Mouse (Mus musculus) thymus, adult 2 months (tissue): ENCODE results near the gene Mylk. TPM values are rescaled to one million over a fixed set of nuclear protein-coding genes. Genes with fewer than 3 reads are reported as not detected.

ENCODE experiments used
- DNase-seq: peaks from one replicate; pipeline ENCODE4 v3.0.0; 2021
- H3K27ac ChIP-seq: fragments of 200-500 bp; 2 replicates; pipeline ENCODE4 v1.5.1; 2012; ENCODE audit warnings: low read length, control low read depth; ENCODE audit not compliant: control insufficient read depth, insufficient read depth
- H3K27me3 ChIP-seq: fragments of 200-500 bp; 2 replicates; pipeline ENCODE4 v1.6.1; 2012; ENCODE audit warnings: mild to moderate bottlenecking, low read length, moderate library complexity, mixed read lengths; ENCODE audit not compliant: control insufficient read depth, insufficient read depth
- H3K36me3 ChIP-seq: fragments of 200-500 bp; 2 replicates; pipeline ENCODE4 v1.6.1; 2012; ENCODE audit warnings: mild to moderate bottlenecking, low read length, moderate library complexity; ENCODE audit not compliant: control insufficient read depth, insufficient read depth
- H3K4me1 ChIP-seq: fragments of 200-500 bp; replicated peaks from 2 replicates; pipeline ENCODE4 v1.6.1; 2012; ENCODE audit warnings: low read length; ENCODE audit not compliant: control insufficient read depth, insufficient read depth
- H3K4me3 ChIP-seq: fragments of 200-500 bp; 2 replicates; pipeline ENCODE4 v1.5.1; 2012; ENCODE audit warnings: mild to moderate bottlenecking, low read length, control low read depth, moderate library complexity; ENCODE audit not compliant: control insufficient read depth, insufficient read depth
- CTCF ChIP-seq: fragments of 200-500 bp; IDR thresholded peaks from 2 replicates; pipeline ENCODE4 v1.5.1; 2012; ENCODE audit warnings: mild to moderate bottlenecking, control low read depth, low read length, moderate library complexity, borderline replicate concordance; ENCODE audit not compliant: control insufficient read depth, poor library complexity, insufficient read depth; ENCODE audit errors: extremely low read depth
- POLR2A ChIP-seq: fragments of 200-500 bp; IDR thresholded peaks from 2 replicates; pipeline ENCODE4 v1.6.1; 2012; ENCODE audit warnings: mild to moderate bottlenecking, low read length, control low read depth, moderate library complexity; ENCODE audit not compliant: control insufficient read depth, poor library complexity, insufficient read depth; ENCODE audit errors: extremely low read depth
- WGBS: fragments of 180-500 bp; shearing (Covaris S2); methylation state at CpG from one replicate; pipeline ENCODE4 v1.1.7; 2018; 5-methylcytosine and 5-hydroxymethylcytosine counted together
- polyA plus RNA-seq: library from polyadenylated mRNA; depleted of rRNA; stranded (reverse); fragments of >200 nt; gene quantifications from 2 replicates; pipeline ENCODE4 v1.2.3, GENCODE M21; 2012

Mylk gene
- polyA plus RNA-seq, 1 experiment: 7.2 TPM

DNA sequence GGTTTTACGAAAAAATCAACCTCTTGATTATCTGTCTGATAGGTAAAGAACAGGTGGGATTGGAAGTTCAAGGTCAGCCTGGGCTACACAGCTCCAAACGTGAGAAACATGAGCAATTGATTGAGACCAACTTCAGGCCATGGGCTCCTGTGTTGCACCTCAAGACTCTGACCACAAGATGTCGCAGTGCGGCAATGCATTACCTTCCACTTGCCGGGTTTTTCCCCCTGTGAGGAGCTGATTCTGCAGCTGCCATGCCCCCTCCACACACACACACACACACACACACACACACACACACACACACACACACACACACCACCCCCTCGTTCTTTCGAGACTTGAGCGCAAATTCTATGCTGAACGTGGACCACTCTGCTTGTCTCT lies 157.3 kb downstream of the Mylk start:
- TF ChIP-seq POLR2A: no peak
- TF ChIP-seq CTCF: peak; percentile 59; the same call in 1 of the 2 replicates
- DNase-seq: peak; percentile 50
- Histone ChIP-seq H3K27ac (no peak overlapping the region), H3K4me1 (no peaks in the 10 kb centered on the region), H3K36me3 (no peaks in the 10 kb centered on the region), H3K4me3 (no peak overlapping the region), H3K27me3 (no peaks in the 10 kb centered on the region)
- 20% methylated on average over 9 of the region's 9 CpGs for WGBS

DNA sequence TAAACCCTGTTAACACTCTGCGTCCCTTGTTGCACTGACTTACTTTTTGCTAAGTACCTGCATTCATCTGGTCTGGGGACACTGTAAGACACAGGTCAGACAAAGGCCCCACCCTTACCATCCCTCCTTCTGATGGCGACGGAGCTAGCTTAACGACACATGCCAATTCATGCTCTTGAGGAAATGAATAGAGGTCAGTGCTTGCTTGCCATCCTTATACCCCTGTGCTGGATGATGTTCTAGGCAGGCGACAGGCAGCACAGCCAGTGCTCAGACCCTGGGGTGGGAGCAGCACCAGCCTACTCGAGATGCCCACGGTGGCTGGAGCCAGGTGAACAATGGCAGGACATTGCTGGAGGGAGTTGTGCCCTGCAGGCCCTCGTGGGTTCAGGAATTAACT lies 157.8 kb downstream of the Mylk start:
- H3K27ac ChIP-seq: no peak overlapping the region
- H3K4me1 ChIP-seq: no peaks in the 10 kb centered on the region
- TF ChIP-seq CTCF: no peak
- TF ChIP-seq POLR2A: no peak
- no peaks in the 10 kb centered on the region for H3K36me3 ChIP-seq
- H3K4me3 ChIP-seq: no peak overlapping the region
- 87% methylated on average over 8 of the region's 8 CpGs for WGBS
- H3K27me3 ChIP-seq: no peaks in the 10 kb centered on the region
- DNase-seq: no peak

GRCm38 (mm10) chr16:34904876-34905275 lies 159.9 kb downstream of the Mylk start:
- H3K4me1 ChIP-seq: no peaks in the 10 kb centered on the region
- H3K27ac ChIP-seq: no peak overlapping the region
- TF ChIP-seq POLR2A (no peak), CTCF (no peak)
- H3K4me3 ChIP-seq: no peak overlapping the region
- DNase-seq: no peak
- H3K36me3 ChIP-seq: no peaks in the 10 kb centered on the region
- WGBS: 98% methylated on average over 4 of the region's 4 CpGs
- no peaks in the 10 kb centered on the region for H3K27me3 ChIP-seq

GRCm38 (mm10) chr16:34909437-34909836 lies 164.4 kb downstream of the Mylk start:
- WGBS: 86% methylated on average over 6 of the region's 6 CpGs
- TF ChIP-seq POLR2A (no peak), CTCF (no peak)
- Histone ChIP-seq H3K36me3 (no peaks in the 10 kb centered on the region), H3K27ac (no peak overlapping the region), H3K4me3 (no peak overlapping the region), H3K4me1 (no peaks in the 10 kb centered on the region), H3K27me3 (no peaks in the 10 kb centered on the region)
- no peak for DNase-seq

GRCm38 (mm10) chr16:34917373-34917900 lies 172.4 kb downstream of the Mylk start:
- no peak for DNase-seq
- H3K4me3 ChIP-seq: no peak overlapping the region
- no peak overlapping the region for H3K27ac ChIP-seq
- no peaks in the 10 kb centered on the region for H3K4me1 ChIP-seq
- WGBS: 93% methylated on average over 4 of the region's 4 CpGs
- no peak for TF ChIP-seq CTCF
- TF ChIP-seq POLR2A: no peak
- no peaks in the 10 kb centered on the region for H3K27me3 ChIP-seq
- H3K36me3 ChIP-seq: no peaks in the 10 kb centered on the region

DNA sequence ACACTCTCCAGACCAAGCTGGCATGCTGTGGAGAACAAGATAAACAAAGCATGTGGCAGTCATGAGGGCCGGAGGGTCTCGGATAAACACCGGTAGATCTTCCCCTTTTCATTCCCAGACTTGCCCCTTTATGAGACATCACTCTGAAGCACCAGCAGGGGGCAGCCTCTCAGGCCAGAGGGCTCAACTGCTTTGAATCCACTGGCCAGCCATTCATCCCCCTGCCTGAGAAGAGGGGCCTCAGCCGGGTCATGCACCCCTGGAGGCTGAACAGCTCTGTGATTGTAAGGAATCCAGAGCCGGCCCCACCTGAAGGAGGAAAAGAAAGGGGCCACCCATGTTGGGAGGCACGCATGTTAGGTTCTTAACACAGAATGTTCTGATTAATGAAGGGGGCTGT lies 175.2 kb downstream of the Mylk start:
- H3K27ac ChIP-seq: no peak overlapping the region
- no peaks in the 10 kb centered on the region for H3K27me3 ChIP-seq
- peak; percentile 70 for TF ChIP-seq CTCF
- no peak for TF ChIP-seq POLR2A
- peak; percentile 4 for DNase-seq
- 46% methylated on average over 6 of the region's 6 CpGs for WGBS
- H3K4me1 ChIP-seq: no peaks in the 10 kb centered on the region
- no peaks in the 10 kb centered on the region for H3K36me3 ChIP-seq
- H3K4me3 ChIP-seq: no peak overlapping the region

GRCm38 (mm10) chr16:34920868-34921267 lies 175.9 kb downstream of the Mylk start:
- Histone ChIP-seq H3K4me1 (no peaks in the 10 kb centered on the region), H3K4me3 (no peak overlapping the region), H3K36me3 (no peaks in the 10 kb centered on the region), H3K27ac (no peak overlapping the region), H3K27me3 (no peaks in the 10 kb centered on the region)
- 83% methylated on average over 8 of the region's 8 CpGs for WGBS
- TF ChIP-seq POLR2A (no peak), CTCF (no peak)
- no peak for DNase-seq
